Mouse (Mus musculus): ENCODE data around the gene Defb15.
A peak's percentile ranks its signal among the peaks of the same experiment; 100 is the strongest.
"Not testable (repeated sequence)": the region's sequence is repeated elsewhere in the genome, so short reads cannot be mapped to it uniquely, and the experiment has no call there.

Gene Defb15

DNA sequence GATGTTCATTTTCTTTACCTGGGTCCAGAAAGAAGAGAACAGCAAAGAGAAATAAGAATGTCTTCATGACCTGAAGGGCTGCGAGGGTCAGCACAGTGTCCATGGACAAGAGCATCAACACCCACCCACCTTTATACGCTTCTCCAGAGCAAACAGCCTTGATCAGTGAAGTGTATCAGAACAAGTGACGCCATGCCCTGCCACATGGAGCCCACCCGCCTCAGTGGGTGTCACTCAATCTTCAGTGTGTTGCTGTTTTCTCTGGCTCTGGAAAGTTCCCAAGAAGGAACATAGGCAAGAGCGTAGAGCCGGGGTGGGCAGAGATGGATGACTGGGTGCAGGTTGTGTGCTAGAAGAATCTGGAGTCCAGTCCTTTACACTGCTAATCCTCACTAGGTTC is at the start of gene Defb15:
Defb15 (minus strand) TSS at position 101 of the 400 bp plus-strand sequence.
- DNase-seq (ENCODE audit: low spot score in 2 of 2) = no peak

DNA sequence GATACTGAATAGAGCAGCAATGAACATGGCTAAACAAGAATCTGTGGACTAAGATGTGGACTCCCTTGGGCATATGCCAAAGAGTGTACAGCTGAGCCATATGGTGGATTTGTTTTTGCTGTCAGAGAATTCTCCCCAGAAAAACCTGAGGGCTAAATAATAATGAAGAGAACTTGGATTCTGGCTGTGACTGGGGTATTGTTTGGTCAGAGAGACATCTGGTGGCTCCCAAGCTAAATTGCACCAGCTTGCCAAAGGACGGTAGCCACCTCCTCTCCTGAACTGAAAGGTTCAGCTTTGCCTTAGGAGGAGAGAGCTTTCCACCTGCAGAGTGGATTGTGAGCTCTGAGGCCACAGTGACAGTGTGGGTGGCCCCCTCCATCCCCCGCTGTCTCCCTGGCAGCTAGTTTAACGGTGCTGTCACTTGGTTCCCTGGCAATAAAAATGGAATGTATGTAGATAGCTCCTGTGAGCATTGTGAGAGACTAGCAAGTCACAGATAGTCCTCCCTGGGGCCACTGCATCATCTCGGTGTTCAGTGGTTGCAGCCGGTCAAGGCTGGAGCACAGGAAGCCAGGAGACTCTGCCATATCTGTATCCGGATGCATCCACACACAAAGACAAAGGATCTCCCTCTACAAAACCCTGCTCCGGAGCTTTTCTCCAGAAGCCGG is 49.3 kb upstream of the Defb15 start:
- DNase-seq (ENCODE audit: low spot score in 2 of 2) = peak; percentile 43 to 47

DNA sequence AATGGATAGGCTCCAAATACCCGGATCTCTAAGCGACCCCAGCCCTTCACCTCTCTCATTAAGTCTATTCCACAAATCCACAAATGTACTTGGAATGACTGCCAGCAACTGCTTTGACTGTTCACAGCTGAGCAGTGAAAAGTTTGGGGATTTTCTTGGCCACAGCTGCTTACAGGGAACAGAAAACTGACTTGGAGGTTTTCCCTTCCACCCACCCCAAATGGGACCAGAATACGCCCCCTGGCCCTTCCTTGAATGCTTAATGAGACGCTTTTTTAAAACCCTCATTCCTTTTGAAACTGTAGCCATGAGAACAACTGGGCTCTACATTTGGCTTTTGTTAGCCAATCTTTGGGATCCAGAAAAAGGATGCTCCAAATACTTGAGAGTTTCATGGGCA is 45.7 kb upstream of the Defb15 start:
- DNase-seq (ENCODE audit: low spot score in 2 of 2) = peak; percentile 63 to 68

DNA sequence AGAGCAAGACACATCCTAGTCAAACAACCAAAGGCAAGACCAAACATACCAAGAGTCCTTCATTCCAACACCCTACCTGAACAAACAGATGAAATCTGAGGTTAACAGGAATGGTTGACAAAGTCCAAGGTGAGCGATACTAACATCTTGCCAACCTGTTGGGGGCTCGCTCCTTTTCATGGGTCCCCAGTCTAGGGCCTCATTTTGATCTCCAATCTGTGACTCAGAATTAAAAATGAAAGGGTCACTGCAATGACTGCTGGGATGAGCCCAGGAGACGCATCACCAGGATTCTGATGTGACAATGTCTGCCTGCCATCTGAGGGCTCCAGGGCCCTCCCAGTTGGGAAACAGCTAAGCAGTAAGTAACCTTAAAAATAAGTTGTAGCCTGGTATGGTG is 37.0 kb upstream of the Defb15 start, which contains the start of gene Ccdc70:
Ccdc70 (plus strand) TSS at position 301 of the 400 bp plus-strand sequence.
- DNase-seq (ENCODE audit: low spot score in 2 of 2) = no peak

DNA sequence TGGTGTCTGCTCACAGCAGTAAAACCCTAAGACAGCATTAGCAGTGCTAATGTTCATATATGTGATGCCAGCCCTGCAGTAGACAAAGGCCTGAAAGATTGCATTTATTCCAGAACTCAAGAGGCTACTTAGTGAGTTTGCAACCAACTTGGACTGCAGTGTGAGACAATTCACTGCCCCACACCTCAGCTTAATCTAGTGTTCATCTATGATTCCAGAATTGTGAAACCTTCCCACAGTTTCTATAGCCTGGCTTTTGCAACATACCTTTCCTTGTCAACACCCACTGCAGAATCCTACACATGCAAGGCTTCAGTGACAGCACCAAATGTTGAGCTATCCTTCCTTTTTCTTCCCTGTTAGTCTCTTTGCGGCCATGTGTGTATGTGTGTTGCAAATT is 34.1 kb upstream of the Defb15 start:
- DNase-seq (ENCODE audit: low spot score in 2 of 2) = no peak

DNA sequence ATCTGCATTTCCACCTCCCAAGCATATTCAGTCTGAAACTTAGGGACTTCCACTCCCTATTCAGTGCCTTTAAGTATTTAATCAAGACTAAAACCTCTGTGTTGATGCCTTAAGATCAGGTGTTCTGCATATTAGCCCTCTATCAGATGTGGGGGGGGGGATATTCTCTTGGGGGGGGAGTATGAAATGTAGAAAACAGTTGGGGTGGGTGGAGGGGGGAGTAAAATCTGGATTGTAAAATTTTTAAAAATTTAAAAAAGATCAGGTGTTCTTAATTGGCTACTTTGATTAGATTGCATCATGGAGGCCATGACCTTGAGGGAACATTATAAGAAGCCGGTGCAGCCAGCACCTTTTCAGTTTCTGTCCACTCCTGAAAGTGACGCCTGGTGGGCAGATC is 25.9 kb upstream of the Defb15 start, which contains the start of gene Fam90a1a:
Fam90a1a (plus strand) TSS at position 301 of the 400 bp plus-strand sequence.
- no peak for DNase-seq (ENCODE audit: low spot score in 2 of 2)

DNA sequence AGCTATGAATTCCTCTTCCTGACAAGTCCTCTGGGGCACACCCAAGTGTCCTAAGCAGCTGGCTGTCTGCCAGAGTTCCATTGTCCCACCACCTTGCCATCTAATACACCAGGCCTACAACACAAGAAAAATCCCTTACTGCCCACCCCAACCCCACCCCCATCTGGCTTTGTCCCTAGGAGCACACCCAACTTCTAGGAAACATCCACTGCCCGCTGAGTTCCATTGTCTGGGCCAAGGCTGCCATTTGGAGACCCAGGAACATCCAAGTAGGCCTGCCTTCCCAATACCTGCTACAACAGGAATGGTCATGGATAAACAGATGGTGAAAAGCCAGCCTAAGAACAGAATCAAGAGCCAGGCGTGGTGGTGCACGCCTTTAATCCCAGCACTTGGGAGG is 23.8 kb upstream of the Defb15 start:
- no peak for DNase-seq (ENCODE audit: low spot score in 2 of 2)

DNA sequence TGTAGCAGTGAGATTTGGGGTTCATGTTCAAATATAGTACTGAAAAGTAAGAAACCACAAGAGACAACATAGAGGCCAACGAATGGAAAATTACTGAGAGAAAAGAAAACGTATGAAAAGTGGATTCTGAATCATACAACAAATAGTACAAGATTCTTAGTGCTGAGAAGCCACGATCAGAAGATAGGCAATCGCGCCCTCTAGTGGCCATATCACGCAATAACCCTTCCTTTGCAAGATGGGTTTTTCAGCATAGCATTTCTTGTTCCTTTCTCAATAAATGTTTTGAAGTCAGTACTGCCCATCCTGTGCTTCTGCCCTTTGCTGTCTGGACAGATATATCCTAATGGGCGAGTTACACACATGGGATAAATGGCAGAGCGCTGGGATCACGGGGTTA is 22.8 kb upstream of the Defb15 start:
- peak; percentile 51 to 70 for DNase-seq (ENCODE audit: low spot score in 2 of 2)

DNA sequence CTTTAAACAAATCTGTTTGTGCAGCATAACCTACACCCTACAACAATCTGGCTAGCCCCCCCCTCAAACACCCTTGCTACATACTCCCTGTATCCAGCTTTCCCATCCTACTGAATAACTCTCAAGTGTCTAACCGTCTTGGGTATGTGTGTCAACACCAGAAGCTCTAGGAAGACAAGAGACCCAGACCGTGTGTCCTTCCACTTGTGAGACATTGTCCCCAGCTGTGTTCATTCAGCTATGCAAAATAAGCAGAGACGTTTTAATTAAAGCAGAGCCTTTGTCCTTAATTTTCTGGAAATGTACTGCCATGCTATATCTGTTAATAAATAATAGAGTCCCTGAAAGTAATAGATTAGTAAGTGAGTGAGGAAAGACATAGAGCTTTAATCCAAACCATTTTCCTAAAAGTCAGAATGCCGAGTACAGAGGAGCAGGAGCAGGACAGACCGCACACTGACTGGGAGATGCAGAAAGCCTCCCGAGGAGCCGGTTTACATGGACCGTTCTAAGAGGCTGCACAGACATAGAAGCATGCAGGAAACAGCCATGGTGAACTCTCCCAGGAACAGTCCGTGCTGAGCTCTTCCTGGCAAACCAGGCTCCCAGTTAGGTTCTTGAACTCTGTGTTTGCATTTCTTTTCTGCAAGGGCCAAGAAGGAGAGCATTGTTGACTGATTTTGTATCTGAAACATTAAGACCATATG is 15.0 kb upstream of the Defb15 start:
- no peak for DNase-seq (ENCODE audit: low spot score in 2 of 2)

DNA sequence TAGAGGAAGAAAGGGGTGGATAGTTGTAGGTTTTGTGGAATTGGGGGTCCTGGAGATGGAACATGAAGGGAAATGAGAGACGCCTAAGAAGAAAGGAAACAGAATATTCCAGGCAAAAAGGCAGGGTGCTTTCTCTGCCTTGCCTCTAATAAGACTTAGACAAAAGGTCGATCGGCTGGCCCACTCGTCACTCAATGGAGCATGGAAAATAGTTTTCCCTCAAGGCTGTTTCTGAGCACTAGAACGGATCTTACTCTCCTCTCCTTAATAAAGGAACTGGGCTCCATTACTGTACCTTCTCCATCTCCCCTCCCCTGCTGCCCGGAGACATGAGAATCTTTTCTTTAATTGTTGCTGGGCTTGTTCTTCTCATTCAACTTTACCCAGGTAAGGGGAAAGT is 14.0 kb upstream of the Defb15 start, which contains the start of gene Defb13:
Defb13 (plus strand) TSS at position 301 of the 400 bp plus-strand sequence.
- no peak for DNase-seq (ENCODE audit: low spot score in 2 of 2)

DNA sequence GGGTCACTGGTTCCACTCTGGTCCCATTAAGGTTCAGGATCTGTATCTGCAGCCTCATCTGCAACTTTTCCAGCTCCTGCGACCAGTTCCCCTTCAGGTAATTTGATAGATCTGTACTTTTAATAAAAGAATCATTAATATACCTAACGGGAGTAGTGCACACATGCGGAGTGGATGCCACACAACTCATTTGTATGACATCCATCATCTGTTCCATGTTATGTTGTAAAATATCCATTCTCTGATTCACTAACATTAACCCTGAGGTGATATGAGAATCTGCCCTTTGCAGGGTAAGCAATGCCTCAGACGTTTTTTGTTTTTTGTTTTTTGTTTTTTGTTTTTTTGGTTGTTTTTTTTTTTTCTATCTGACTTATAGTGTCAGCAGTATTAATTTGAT is 5.5 kb upstream of the Defb15 start, which contains the start of gene Defb35:
Defb35 (plus strand) TSS at position 301 of the 400 bp plus-strand sequence.
- not testable (repeated sequence) for DNase-seq (ENCODE audit: low spot score in 2 of 2)

DNA sequence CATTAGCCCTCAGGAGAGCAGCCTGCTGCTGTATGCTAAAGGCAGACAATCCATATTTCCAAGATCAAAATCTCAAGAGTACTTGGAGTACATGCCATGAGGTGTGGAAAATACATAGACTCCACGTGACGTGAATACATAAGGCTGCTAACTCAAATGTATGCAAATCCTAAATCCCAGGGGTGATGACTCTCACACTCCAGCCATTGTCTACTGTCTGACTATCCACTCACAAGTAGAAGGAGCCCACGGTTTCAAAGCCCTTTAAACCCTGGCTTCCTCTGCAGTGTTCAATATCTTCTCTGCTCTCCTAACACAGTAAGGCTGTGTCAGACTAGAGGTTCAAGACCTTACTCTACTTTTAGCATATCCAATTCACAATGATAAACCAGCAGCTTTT is 1.8 kb downstream of the Defb15 start:
- not testable (repeated sequence) for DNase-seq (ENCODE audit: low spot score in 2 of 2)

DNA sequence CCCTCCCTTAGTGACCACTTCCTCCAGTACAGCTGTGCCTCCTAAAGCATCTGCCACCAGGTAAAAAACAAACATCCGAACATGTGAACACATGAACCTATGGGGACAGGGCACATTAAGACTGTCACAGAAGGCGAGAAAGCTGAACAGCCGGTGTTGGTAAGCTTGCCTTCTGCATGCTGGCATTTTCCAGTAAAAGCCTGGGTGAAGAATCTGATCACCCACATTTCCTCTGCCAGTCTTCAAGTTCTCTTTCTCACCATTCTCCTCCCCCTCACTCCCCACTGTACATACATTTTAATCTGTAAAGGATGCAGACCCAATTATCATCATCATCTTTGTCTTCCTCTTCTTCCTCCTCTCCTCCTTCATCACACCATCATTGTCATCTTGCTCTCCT is 16.9 kb downstream of the Defb15 start:
- peak in 1 of 2 experiments; percentile 17 for DNase-seq (ENCODE audit: low spot score in 2 of 2)

DNA sequence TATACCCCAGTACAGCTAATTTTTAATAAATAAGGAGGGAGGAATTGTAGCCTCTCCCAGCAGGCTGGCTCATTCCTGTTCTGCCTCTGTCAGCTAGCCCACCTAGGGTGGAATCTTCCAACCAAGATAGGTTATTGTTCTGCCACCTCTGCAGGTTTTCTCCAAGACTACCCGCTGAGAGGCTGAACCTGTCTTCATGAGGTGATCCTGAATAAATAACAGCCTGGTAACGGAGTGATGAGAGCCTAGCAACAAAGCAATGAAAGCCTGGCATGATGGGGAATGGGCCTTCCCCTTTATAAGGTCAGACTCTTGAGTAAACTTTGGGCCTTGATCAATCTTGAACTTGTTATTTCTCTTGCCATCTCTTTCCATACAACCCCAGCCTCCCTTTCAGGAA is 20.0 kb downstream of the Defb15 start:
- no peak for DNase-seq (ENCODE audit: low spot score in 2 of 2)

DNA sequence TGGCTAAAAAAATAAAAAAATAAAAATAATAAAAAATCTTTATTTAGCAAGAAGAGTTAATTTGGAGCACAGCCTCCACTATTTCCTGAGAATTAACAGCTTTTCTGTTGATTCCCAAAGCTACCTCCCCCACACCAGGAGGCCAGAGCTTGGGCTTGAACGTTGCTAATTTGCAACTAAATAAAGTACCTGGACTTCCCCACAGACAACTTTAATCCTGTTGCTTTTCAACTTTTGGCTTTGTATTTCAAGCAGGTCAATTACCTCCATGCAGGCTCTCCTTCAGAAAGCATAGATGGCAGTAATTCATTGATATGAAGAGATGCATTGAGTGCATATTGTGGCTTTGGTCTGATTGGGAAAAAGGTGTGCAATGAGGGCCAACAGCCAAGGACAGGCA is 20.6 kb downstream of the Defb15 start:
- DNase-seq (ENCODE audit: low spot score in 2 of 2) = no peak

DNA sequence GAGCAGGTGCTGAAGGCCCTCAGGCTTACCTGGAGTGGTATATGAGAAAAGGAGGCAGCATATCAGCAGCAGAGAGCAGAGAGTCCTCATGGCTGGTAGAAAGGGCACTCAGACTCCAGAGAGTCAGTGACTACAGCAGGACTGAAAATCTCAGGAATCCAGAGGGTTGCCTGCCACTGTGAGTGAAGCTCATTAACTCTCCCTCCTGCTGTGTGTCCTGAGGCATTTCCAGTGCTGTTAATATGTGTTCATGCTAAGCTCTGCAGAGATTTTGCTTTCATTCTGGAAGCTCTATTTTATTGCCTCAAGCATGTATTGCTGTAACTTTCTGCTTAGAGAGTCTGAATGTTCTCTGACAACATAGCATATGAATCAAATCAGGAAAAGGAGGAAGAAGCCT is 26.2 kb downstream of the Defb15 start, which contains the start of gene Defb11:
Defb11 (minus strand) TSS at position 123 of the 400 bp plus-strand sequence.
- DNase-seq (ENCODE audit: low spot score in 2 of 2) = not testable (repeated sequence)

DNA sequence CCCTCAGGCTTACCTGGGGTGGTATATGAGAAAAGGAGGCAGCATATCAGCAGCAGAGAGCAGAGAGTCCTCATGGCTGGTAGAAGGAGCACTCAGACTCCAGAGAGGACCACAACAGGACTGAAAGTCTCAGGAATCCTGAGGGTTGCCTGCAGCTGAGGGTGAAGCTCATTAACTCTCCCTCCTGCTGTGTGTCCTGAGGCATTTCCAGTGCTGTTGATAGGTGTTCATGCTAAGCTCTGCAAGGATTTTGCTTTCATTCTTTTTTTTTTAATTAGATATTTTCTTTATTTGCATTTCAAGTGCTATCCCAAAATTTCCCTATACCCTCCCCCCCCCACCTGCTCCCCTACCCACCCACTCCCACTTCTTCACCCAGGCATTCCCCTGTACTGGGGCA is 47.2 kb downstream of the Defb15 start, which contains the start of gene Defb9:
Defb9 (minus strand) TSS at position 101 of the 400 bp plus-strand sequence.
- not testable (repeated sequence) for DNase-seq (ENCODE audit: low spot score in 2 of 2)

All from right cerebral cortex, postnatal 10 days (tissue).